Mouse (Mus musculus) left cerebral cortex, postnatal 4 days (tissue): Measurements from ENCODE around the gene Ppp1r8. TPM values are rescaled to one million over a fixed set of nuclear protein-coding genes. Genes with fewer than 3 reads are reported as not detected.
"Not testable (repeated sequence)": the region's sequence is repeated elsewhere in the genome, so short reads cannot be mapped to it uniquely, and the experiment has no call there.

ENCODE experiments used
- DNase-seq: peaks from one replicate; pipeline ENCODE4 v3.0.0-alpha.2; 2022
- intact Hi-C: fragments of 180-260 bp; cut with DNase I; formaldehyde crosslinking; loops from one replicate; pipeline ENCODE4 v1.15.1; 2025
- total RNA-seq, 2 experiments: library from RNA; stranded (reverse); gene quantifications; 2 replicates each; pipeline ENCODE4 v1.2.3; 2021

Ppp1r8 gene
- total RNA-seq, 2 experiments from 2014 or later, result 47.5 to 55.0 TPM

GRCm38 (mm10) chr4:132807771-132808641, 35.0 kb downstream of the Ppp1r8 start:
- intact Hi-C loops, result no loop called here
- DNase-seq, result no peak

GRCm38 (mm10) chr4:132806620-132807191, 36.3 kb downstream of the Ppp1r8 start:
- intact Hi-C loops, result no loop called here

GRCm38 (mm10) chr4:132805599-132806197, 37.3 kb downstream of the Ppp1r8 start:
- no peak for DNase-seq

More at GRCm38 (mm10) chr4:132806620-132807191, 36.3 kb downstream of the Ppp1r8 start:
- DNase-seq, result no peak

GRCm38 (mm10) chr4:132805146-132805545, 37.8 kb downstream of the Ppp1r8 start:
- DNase-seq, result no peak
- intact Hi-C loops, result no loop called here

More at GRCm38 (mm10) chr4:132805599-132806197, 37.3 kb downstream of the Ppp1r8 start:
- intact Hi-C loops, result no loop called here

GRCm38 (mm10) chr4:132804331-132804730, 38.6 kb downstream of the Ppp1r8 start:
- intact Hi-C loops, result no loop called here
- DNase-seq, result no peak

- intact Hi-C loops, result no loop called here
- DNase-seq, result no peak
Observed at GRCm38 (mm10) chr4:132803876-132804275, 39.1 kb downstream of the Ppp1r8 start.

- intact Hi-C loops, result no loop called here
- DNase-seq, result no peak
Observed at GRCm38 (mm10) chr4:132803212-132803611, 39.8 kb downstream of the Ppp1r8 start.

GRCm38 (mm10) chr4:132802171-132802637, 40.8 kb downstream of the Ppp1r8 start:
- intact Hi-C loops, result no loop called here
- DNase-seq, result no peak

- intact Hi-C loops, result no loop called here
Observed at GRCm38 (mm10) chr4:132801176-132802077, 41.5 kb downstream of the Ppp1r8 start.

GRCm38 (mm10) chr4:132799845-132800244, 43.1 kb downstream of the Ppp1r8 start:
- intact Hi-C loops, result no loop called here
- no peak for DNase-seq

More at GRCm38 (mm10) chr4:132801176-132802077, 41.5 kb downstream of the Ppp1r8 start:
- no peak for DNase-seq

- intact Hi-C loops, DNase-seq: not testable (repeated sequence)
Observed at GRCm38 (mm10) chr4:132798666-132799065, 44.3 kb downstream of the Ppp1r8 start.

- intact Hi-C loops, result no loop called here
- DNase-seq, result no peak
Observed at GRCm38 (mm10) chr4:132798028-132798427, 44.9 kb downstream of the Ppp1r8 start.

GRCm38 (mm10) chr4:132797461-132797860, 45.5 kb downstream of the Ppp1r8 start:
- DNase-seq, result no peak
- intact Hi-C loops, result no loop called here

- DNase-seq, result peak; percentile 52
- intact Hi-C loops, result no loop called here
Observed at GRCm38 (mm10) chr4:132796196-132796886, 46.6 kb downstream of the Ppp1r8 start, which contains the start of gene Themis2. Themis2 (minus strand) TSS chr4:132796387.

GRCm38 (mm10) chr4:132795171-132795570, 47.8 kb downstream of the Ppp1r8 start:
- DNase-seq, result no peak
- intact Hi-C loops, result no loop called here

GRCm38 (mm10) chr4:132794760-132795159, 48.2 kb downstream of the Ppp1r8 start:
- intact Hi-C loops, result no loop called here
- DNase-seq, result no peak

- intact Hi-C loops, result no loop called here
- DNase-seq, result no peak
Observed at GRCm38 (mm10) chr4:132794028-132794427, 48.9 kb downstream of the Ppp1r8 start.

GRCm38 (mm10) chr4:132793322-132794004, 49.5 kb downstream of the Ppp1r8 start:
- DNase-seq, intact Hi-C loops: not testable (repeated sequence)

- intact Hi-C loops, result no loop called here
- no peak for DNase-seq
Observed at GRCm38 (mm10) chr4:132789731-132790130, 53.2 kb downstream of the Ppp1r8 start.
